Mouse (Mus musculus) hindbrain, embryonic 12.5 days (tissue): Measurements from ENCODE around the gene Etfrf1. TPM values are rescaled to one million over a fixed set of nuclear protein-coding genes. Genes with fewer than 3 reads are reported as not detected.

Experiments
- ATAC-seq: fragments of 200-750 bp; cut with Nextera tagmentation; 2 replicates; pipeline ENCODE4 v1.8.0; 2017; ENCODE audit warnings: moderate TSS enrichment; ENCODE audit not compliant: low FRiP score
- H3K27ac ChIP-seq: fragments of 300-500 bp; sonication (generic); 2 replicates; pipeline ENCODE4 v1.5.1; 2016; ENCODE audit warnings: mild to moderate bottlenecking
- H3K27me3 ChIP-seq: fragments of 300-500 bp; sonication (generic); 2 replicates; pipeline ENCODE4 v1.6.1; 2016; ENCODE audit warnings: mild to moderate bottlenecking
- H3K36me3 ChIP-seq: fragments of 300-500 bp; sonication (generic); 2 replicates; pipeline ENCODE4 v1.6.1; 2016; ENCODE audit warnings: mild to moderate bottlenecking
- H3K4me1 ChIP-seq: fragments of 300-500 bp; sonication (generic); 2 replicates; pipeline ENCODE4 v1.6.1; 2016
- H3K4me2 ChIP-seq: fragments of 300-500 bp; sonication (generic); replicated peaks from 2 replicates; pipeline ENCODE4 v1.6.1; 2016; ENCODE audit warnings: mild to moderate bottlenecking
- H3K4me3 ChIP-seq: fragments of 300-500 bp; sonication (generic); 2 replicates; pipeline ENCODE4 v1.5.1; 2016; ENCODE audit warnings: mild to moderate bottlenecking
- H3K9ac ChIP-seq: fragments of 300-500 bp; sonication (generic); 2 replicates; pipeline ENCODE4 v1.6.1; 2016; ENCODE audit warnings: mild to moderate bottlenecking, moderate library complexity
- H3K9me3 ChIP-seq: fragments of 300-500 bp; sonication (generic); replicated peaks from 2 replicates; pipeline ENCODE4 v1.6.1; 2016; ENCODE audit warnings: mild to moderate bottlenecking
- WGBS: fragments of 180-500 bp; shearing (Covaris S2); methylation state at CpG from one replicate; pipeline ENCODE4 v1.1.7; 2016; 5-methylcytosine and 5-hydroxymethylcytosine counted together
- polyA plus RNA-seq: library from polyadenylated mRNA; unstranded; fragments of >200 nt; fragmentation: Nextera tagmentation; extraction: Ambion mirVana; gene quantifications from 2 replicates; pipeline ENCODE4 v1.2.1, GENCODE M21; 2016

Gene Etfrf1
- polyA plus RNA-seq, 1 experiment from 2014 or later = 35.1 TPM

GRCm38 (mm10) chr6:145235367-145235766 lies 24.4 kb downstream of the Etfrf1 start:
- Histone ChIP-seq H3K36me3 (peaks cover 13% of the 10 kb centered on the region; the same call in 1 of the 2 replicates), H3K27ac (no peak overlapping the region), H3K4me2 (no peak overlapping the region), H3K9ac (no peak overlapping the region), H3K9me3 (no peaks in the 10 kb centered on the region), H3K4me1 (no peaks in the 10 kb centered on the region), H3K27me3 (no peaks in the 10 kb centered on the region), H3K4me3 (no peak overlapping the region)
- no peak for ATAC-seq
- WGBS = 92% methylated on average over 6 of the region's 6 CpGs

- no peaks in the 10 kb centered on the region for H3K27me3 ChIP-seq
- WGBS = 78% methylated on average over 4 of the region's 4 CpGs
- H3K9me3 ChIP-seq = no peaks in the 10 kb centered on the region
- H3K36me3 ChIP-seq = 0 out of 2 replicates have a peak, but pooled peaks cover 11% of the 10 kb centered on the region
- no peak overlapping the region for H3K4me3 ChIP-seq
- ATAC-seq = no peak
- H3K9ac ChIP-seq = no peak overlapping the region
- no peaks in the 10 kb centered on the region for H3K4me1 ChIP-seq
- no peak overlapping the region for H3K4me2 ChIP-seq
- no peak overlapping the region for H3K27ac ChIP-seq
Measured at GRCm38 (mm10) chr6:145237148-145237547, 26.2 kb downstream of the Etfrf1 start.

- H3K27me3 ChIP-seq = no peaks in the 10 kb centered on the region
- no peak for ATAC-seq
- no peak overlapping the region for H3K9ac ChIP-seq
- no peaks in the 10 kb centered on the region for H3K9me3 ChIP-seq
- H3K27ac ChIP-seq = no peak overlapping the region
- H3K4me3 ChIP-seq = no peak overlapping the region
- WGBS = 95% methylated on average over 6 of the region's 6 CpGs
- H3K4me2 ChIP-seq = no peak overlapping the region
- H3K36me3 ChIP-seq = peaks cover 14% of the 10 kb centered on the region; the same call in 1 of the 2 replicates
- H3K4me1 ChIP-seq = no peaks in the 10 kb centered on the region
Measured at GRCm38 (mm10) chr6:145240285-145240684, 29.4 kb downstream of the Etfrf1 start.

GRCm38 (mm10) chr6:145242521-145242920 lies 31.6 kb downstream of the Etfrf1 start:
- no peak for ATAC-seq
- H3K4me1 ChIP-seq = 0 out of 2 replicates have a peak, but pooled peaks cover 3% of the 10 kb centered on the region
- H3K9ac ChIP-seq = no peak overlapping the region
- no peaks in the 10 kb centered on the region for H3K9me3 ChIP-seq
- no peak overlapping the region for H3K27ac ChIP-seq
- peaks cover 14% of the 10 kb centered on the region; the same call in 1 of the 2 replicates for H3K36me3 ChIP-seq
- H3K27me3 ChIP-seq = no peaks in the 10 kb centered on the region
- WGBS = 52% methylated on average over 1 of the region's 1 CpGs
- no peak overlapping the region for H3K4me3 ChIP-seq
- no peak overlapping the region for H3K4me2 ChIP-seq

- Histone ChIP-seq H3K36me3 (peaks cover 3% of the 10 kb centered on the region; the same call in 1 of the 2 replicates), H3K9me3 (no peaks in the 10 kb centered on the region), H3K27me3 (no peaks in the 10 kb centered on the region), H3K9ac (no peak overlapping the region), H3K27ac (no peak overlapping the region), H3K4me2 (no peak overlapping the region), H3K4me1 (peaks cover 18% of the 10 kb centered on the region), H3K4me3 (no peak overlapping the region)
- ATAC-seq = no peak
- WGBS = 92% methylated on average over 5 of the region's 5 CpGs
Measured at GRCm38 (mm10) chr6:145246841-145247240, 35.9 kb downstream of the Etfrf1 start.

GRCm38 (mm10) chr6:145247886-145248285 lies 37.0 kb downstream of the Etfrf1 start:
- Histone ChIP-seq H3K36me3 (peaks cover 3% of the 10 kb centered on the region; the same call in 1 of the 2 replicates), H3K9ac (no peak overlapping the region), H3K9me3 (no peaks in the 10 kb centered on the region), H3K27me3 (0 out of 2 replicates have a peak, but pooled peaks cover 3% of the 10 kb centered on the region), H3K27ac (no peak overlapping the region), H3K4me1 (peaks cover 18% of the 10 kb centered on the region), H3K4me2 (peak overlapping the region; percentile 79), H3K4me3 (0 out of 2 replicates have a peak overlapping the region, but pooled peaks have one; percentile 8)
- 72% methylated on average over 3 of the region's 3 CpGs for WGBS
- ATAC-seq = no peak

- Histone ChIP-seq H3K27ac (peak overlapping the region; percentile 92), H3K4me2 (peak overlapping the region; percentile 79), H3K27me3 (0 out of 2 replicates have a peak, but pooled peaks cover 3% of the 10 kb centered on the region), H3K9ac (peak overlapping the region; percentile 98), H3K9me3 (no peaks in the 10 kb centered on the region), H3K36me3 (peaks cover under 1% of the 10 kb centered on the region; the same call in 1 of the 2 replicates), H3K4me1 (peaks cover 18% of the 10 kb centered on the region), H3K4me3 (peak overlapping the region; percentile 78)
- under 1% methylated on average over 88 of the region's 124 CpGs for WGBS
- ATAC-seq = peak; percentile 72
Measured at GRCm38 (mm10) chr6:145249291-145250184, 38.6 kb downstream of the Etfrf1 start.

- Histone ChIP-seq H3K27ac (peak within 1 kb of the TSS; percentile 92), H3K4me3 (peak within 1 kb of the TSS; percentile 78), H3K36me3 (no peaks in the 10 kb centered on the region), H3K27me3 (0 out of 2 replicates have a peak, but pooled peaks cover 3% of the 10 kb centered on the region), H3K9ac (peak within 1 kb of the TSS; percentile 98), H3K4me1 (peaks cover 18% of the 10 kb centered on the region), H3K9me3 (no peaks in the 10 kb centered on the region), H3K4me2 (peak within 1 kb of the TSS; percentile 79)
- WGBS = 1% methylated on average over 50 of the region's 83 CpGs
- peak; percentile 92 for ATAC-seq
Measured at GRCm38 (mm10) chr6:145250185-145250791, 39.4 kb downstream of the Etfrf1 start, which contains the start of gene Kras. Kras (minus strand) TSS chr6:145250239.

GRCm38 (mm10) chr6:145250820-145251219 lies 39.9 kb downstream of the Etfrf1 start:
- Histone ChIP-seq H3K9me3 (no peaks in the 10 kb centered on the region), H3K36me3 (no peaks in the 10 kb centered on the region), H3K4me2 (peak overlapping the region; percentile 70), H3K27ac (peak overlapping the region; percentile 92), H3K4me1 (peaks cover 18% of the 10 kb centered on the region), H3K4me3 (peak overlapping the region; percentile 78), H3K9ac (peak overlapping the region; percentile 98), H3K27me3 (0 out of 2 replicates have a peak, but pooled peaks cover 3% of the 10 kb centered on the region)
- WGBS = 11% methylated on average over 16 of the region's 16 CpGs
- ATAC-seq = peak; percentile 6; the same call in 1 of the 2 replicates

- no peaks in the 10 kb centered on the region for H3K9me3 ChIP-seq
- no peak for ATAC-seq
- H3K27ac ChIP-seq = no peak overlapping the region
- 0 out of 2 replicates have a peak, but pooled peaks cover 3% of the 10 kb centered on the region for H3K27me3 ChIP-seq
- no peaks in the 10 kb centered on the region for H3K4me1 ChIP-seq
- WGBS = 81% methylated on average over 13 of the region's 13 CpGs
- H3K9ac ChIP-seq = no peak overlapping the region
- H3K4me2 ChIP-seq = no peak overlapping the region
- no peaks in the 10 kb centered on the region for H3K36me3 ChIP-seq
- H3K4me3 ChIP-seq = no peak overlapping the region
Measured at GRCm38 (mm10) chr6:145255952-145256700, 45.2 kb downstream of the Etfrf1 start.

- Histone ChIP-seq H3K4me1 (no peaks in the 10 kb centered on the region), H3K4me3 (no peak overlapping the region), H3K4me2 (no peak overlapping the region), H3K36me3 (no peaks in the 10 kb centered on the region), H3K9ac (no peak overlapping the region), H3K27ac (no peak overlapping the region), H3K27me3 (0 out of 2 replicates have a peak, but pooled peaks cover 3% of the 10 kb centered on the region), H3K9me3 (no peaks in the 10 kb centered on the region)
- 50% methylated on average over 2 of the region's 2 CpGs for WGBS
- ATAC-seq = no peak
Measured at GRCm38 (mm10) chr6:145256701-145257073, 45.8 kb downstream of the Etfrf1 start.
